In the genomic region with DNA sequence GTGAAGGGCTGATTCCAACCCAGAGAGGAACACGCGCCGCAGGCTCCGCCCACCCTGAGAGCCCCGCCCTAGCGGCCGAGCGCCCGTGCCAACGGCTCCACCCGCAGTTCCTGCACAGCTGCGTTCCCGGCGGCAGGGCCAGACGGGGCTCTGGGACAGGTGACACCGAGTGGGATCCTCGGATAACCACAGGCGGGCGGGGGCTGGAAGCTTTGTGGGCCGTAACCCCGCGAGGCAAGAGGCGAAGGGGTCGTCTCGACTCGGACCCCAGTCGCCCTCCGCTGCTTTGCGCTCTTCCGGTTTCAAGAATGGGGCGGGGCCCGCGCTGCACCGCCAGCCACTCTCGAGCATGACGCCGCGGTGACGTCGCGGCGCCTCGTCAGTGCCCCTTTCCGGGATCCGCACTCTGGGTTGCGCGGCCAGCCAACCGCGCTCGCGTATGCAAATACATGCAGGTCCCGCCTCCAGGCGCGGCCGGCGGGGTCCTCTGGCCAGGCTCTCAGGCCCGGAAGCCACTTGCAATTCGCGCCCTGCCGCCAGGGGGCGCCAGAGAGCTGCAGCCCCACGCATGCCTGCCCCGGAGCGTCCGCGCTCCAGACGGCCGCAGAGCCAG, we compare ENCODE assay signal across 7 mouse cellular contexts. TPM values are rescaled to one million over a fixed set of nuclear protein-coding genes. Genes with fewer than 3 reads are reported as not detected.
DNase-seq lines count a peak whose midpoint lies in the region; ATAC-seq lines count a peak whose summit lies in the region.

Gene Ocel1 (plus strand): TSS at position 63 of the 613 bp plus-strand sequence.

- intact Hi-C loops in gastrocnemius, postnatal 36 days (cut with DNase I): loop anchor here (5.0 kb wide), 1 partner anchor 36 kb away; the partner anchor contains the start of gene Ankle1
- intact Hi-C loops in left cerebral cortex, postnatal 25 days (cut with DNase I): loop anchor here (2.0 kb wide), 1 partner anchor 25 kb away; the partner anchor contains the start of gene Babam1

- peak within 1 kb of the TSS; percentile 81 for H3K27ac ChIP-seq in intestine, embryonic 15.5 days
- peak within 1 kb of the TSS; percentile 82 for H3K27ac ChIP-seq in midbrain, embryonic 10.5 days (replicated peaks)

- peak within 1 kb of the TSS; percentile 65 for H3K4me3 ChIP-seq in intestine, embryonic 15.5 days (replicated peaks)
- H3K4me3 ChIP-seq in midbrain, embryonic 10.5 days: peak within 1 kb of the TSS; percentile 69

- under 1% methylated on average over 68 of the region's 68 CpGs for WGBS in intestine, embryonic 15.5 days
- WGBS in midbrain, embryonic 10.5 days: under 1% methylated on average over 68 of the region's 68 CpGs

- H3K9me3 ChIP-seq in intestine, embryonic 15.5 days: no peaks in the 10 kb centered on the region
- H3K9me3 ChIP-seq in midbrain, embryonic 10.5 days (replicated peaks): no peaks in the 10 kb centered on the region

- no peaks in the 10 kb centered on the region for H3K27me3 ChIP-seq in intestine, embryonic 15.5 days (replicated peaks)
- 0 out of 2 replicates have a peak, but pooled peaks cover under 1% of the 10 kb centered on the region for H3K27me3 ChIP-seq in midbrain, embryonic 10.5 days (ENCODE audit: low read depth, poor library complexity, severe bottlenecking)

- H3K36me3 ChIP-seq in intestine, embryonic 15.5 days: peaks cover 16% of the 10 kb centered on the region
- peaks cover 64% of the 10 kb centered on the region for H3K36me3 ChIP-seq in midbrain, embryonic 10.5 days

- peak; percentile 89 for ATAC-seq in intestine, embryonic 15.5 days

- H3K4me2 ChIP-seq in intestine, embryonic 15.5 days (replicated peaks): peak within 1 kb of the TSS; percentile 55

- DNase-seq in adrenal gland, adult 18-20 months (ENCODE audit: low spot score in 2 of 2): peak; percentile 98 to 99
- peak; percentile 99 for DNase-seq in embryo, embryonic 11 days
- peak; percentile 95 to 97 for DNase-seq in gastrocnemius, postnatal 36 days
- DNase-seq in left cerebral cortex, postnatal 25 days (ENCODE audit: low spot score in 2 of 2): peak; percentile 99
- DNase-seq in midbrain, embryonic 10.5 days (ENCODE audit: low spot score): peak; percentile 98
- peak; percentile 93 for DNase-seq in right cerebral cortex, postnatal 4 days

- peak within 1 kb of the TSS; percentile 60 for H3K9ac ChIP-seq in intestine, embryonic 15.5 days

- peaks cover 24% of the 10 kb centered on the region for H3K4me1 ChIP-seq in intestine, embryonic 15.5 days (replicated peaks)
- peaks cover 51% of the 10 kb centered on the region for H3K4me1 ChIP-seq in midbrain, embryonic 10.5 days

RNA-seq across cellular contexts. Expression of gene Ocel1, which starts in this region (rescaled TPM):
- total RNA-seq in adrenal gland, adult 18-20 months (2021): 10 to 100 TPM; 14.4 to 18.6 TPM
- 1 to 10 TPM; 5.1 to 7.5 TPM for total RNA-seq in gastrocnemius, postnatal 36 days (2021)
- polyA plus RNA-seq in intestine, embryonic 15.5 days (2015; fragmentation: Nextera tagmentation; extraction: Ambion mirVana): 6.7 and 7.9 TPM in 2 replicates
- 10 to 100 TPM; 14.8 to 18.6 TPM for total RNA-seq in left cerebral cortex, postnatal 25 days (2021)
- 4.9 and 6.1 TPM in 2 replicates for polyA plus RNA-seq in midbrain, embryonic 10.5 days (2016; fragmentation: Nextera tagmentation; extraction: Ambion mirVana)

Comparison
In these comparisons a context has a peak if more than half of its experiments do, and no peak if none do; other contexts are left out.
1. Peak in every context shown above with its lines: DNase-seq, ATAC-seq, H3K4me3 ChIP-seq and H3K27ac ChIP-seq.